In genomic region chr2:24796833-24797457, GRCm38 (mm10) we compare ENCODE assay signal across 21 mouse cellular contexts. TPM values are rescaled to one million over a fixed set of nuclear protein-coding genes. Genes with fewer than 3 reads are reported as not detected.
"Had no signal": no experiment of that assay in that cellular context is flagged by ENCODE, and none has a peak within 500 bp of the region (broad histone marks: within the 10 kb centered on the region; RNA-seq: fewer than 3 reads in every experiment).

No protein-coding gene starts in this region.

- DNase-seq: kidney, adult 2 months; kidney, postnatal 25 days; layer of hippocampus, postnatal 36 days; lung, adult 2 months; lung, postnatal 14 days; lung, postnatal 4 days; retina, postnatal 1 day; right cerebral cortex, postnatal 25 days; thymus, adult 2 months; thymus, postnatal 14 days; thymus, postnatal 4 days had no signal

- H3K4me2 ChIP-seq: liver, embryonic 15.5 days; midbrain, embryonic 12.5 days; midbrain, embryonic 15.5 days; neural tube, embryonic 12.5 days had no signal

- H3K27me3 ChIP-seq: liver, embryonic 15.5 days; midbrain, embryonic 12.5 days; midbrain, embryonic 15.5 days; neural tube, embryonic 12.5 days had no signal

- ATAC-seq: intestine, postnatal 0 days; midbrain, embryonic 15.5 days had no signal

- H3K4me1 ChIP-seq: liver, embryonic 15.5 days; midbrain, embryonic 12.5 days; midbrain, embryonic 15.5 days; neural tube, embryonic 12.5 days had no signal

- H3K27ac ChIP-seq: kidney, postnatal 0 days; layer of hippocampus, adult 2 months; left cerebral cortex, adult 2 months; liver, embryonic 15.5 days; midbrain, embryonic 12.5 days; midbrain, embryonic 15.5 days; neural tube, embryonic 12.5 days; stomach, postnatal 0 days had no signal

- H3K4me3 ChIP-seq: layer of hippocampus, adult 2 months; left cerebral cortex, adult 2 months; liver, embryonic 15.5 days; midbrain, embryonic 12.5 days; midbrain, embryonic 15.5 days; neural tube, embryonic 12.5 days had no signal

- H3K9me3 ChIP-seq: liver, embryonic 15.5 days; midbrain, embryonic 12.5 days; midbrain, embryonic 15.5 days; neural tube, embryonic 12.5 days had no signal

- H3K9ac ChIP-seq: liver, embryonic 15.5 days; midbrain, embryonic 12.5 days; midbrain, embryonic 15.5 days; neural tube, embryonic 12.5 days had no signal

RNA-seq across cellular contexts. Expression of gene Cacna1b, which starts 34.0 kb away (rescaled TPM):
- total RNA-seq: neutrophil, adult 5-6 weeks had no signal
